Mouse (Mus musculus) WW6 (cell line): Measurements from ENCODE around the gene Gpc2.

Experiments
- DNase-seq: peaks from one replicate; pipeline ENCODE4 v3.0.0-alpha.2; 2013; ENCODE audit warnings: low read depth, low spot score

The Gpc2 gene

DNA sequence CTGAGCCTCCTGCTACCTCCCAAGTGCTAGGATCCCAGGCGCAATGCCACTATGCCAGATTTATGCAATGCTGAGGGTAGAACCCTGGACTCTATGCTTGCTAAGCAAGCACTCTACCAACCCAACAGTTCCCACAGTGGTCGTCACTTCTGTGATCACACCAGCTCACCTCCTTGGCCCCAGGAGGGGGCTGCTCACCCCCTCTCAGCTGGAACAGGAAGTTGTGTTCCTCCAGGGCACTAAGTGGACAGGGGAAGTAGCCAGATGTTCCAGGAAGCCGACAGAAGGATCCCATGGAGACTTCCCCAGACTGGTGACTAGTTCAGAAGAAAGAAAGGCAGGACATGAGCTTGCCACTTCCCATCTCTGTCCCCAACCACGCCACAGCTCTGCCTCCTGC, 17.8 kb downstream of the Gpc2 start:
- DNase-seq = no peak

DNA sequence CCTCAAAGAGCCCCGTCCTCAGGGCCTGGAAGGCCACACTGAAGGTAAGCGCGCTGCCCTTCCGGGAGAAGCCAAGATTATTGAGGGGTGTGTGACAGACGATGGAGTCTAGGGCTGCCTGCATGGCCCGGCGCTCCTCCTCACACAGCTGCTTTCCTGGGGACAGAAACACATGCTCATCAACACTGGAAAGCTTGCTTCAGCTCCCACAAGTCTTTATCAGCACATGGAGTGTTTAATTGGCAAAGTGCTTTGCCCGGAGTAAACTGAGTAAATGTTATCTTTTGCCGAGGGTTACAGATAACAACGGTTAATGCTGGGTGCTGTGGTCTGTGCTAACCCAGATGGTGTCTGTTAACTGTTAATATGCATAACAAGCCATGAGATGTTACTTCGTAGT, 19.0 kb downstream of the Gpc2 start:
- DNase-seq = no peak

GRCm38 (mm10) chr5:138260051-138260450, 19.8 kb downstream of the Gpc2 start:
- DNase-seq = no peak

DNA sequence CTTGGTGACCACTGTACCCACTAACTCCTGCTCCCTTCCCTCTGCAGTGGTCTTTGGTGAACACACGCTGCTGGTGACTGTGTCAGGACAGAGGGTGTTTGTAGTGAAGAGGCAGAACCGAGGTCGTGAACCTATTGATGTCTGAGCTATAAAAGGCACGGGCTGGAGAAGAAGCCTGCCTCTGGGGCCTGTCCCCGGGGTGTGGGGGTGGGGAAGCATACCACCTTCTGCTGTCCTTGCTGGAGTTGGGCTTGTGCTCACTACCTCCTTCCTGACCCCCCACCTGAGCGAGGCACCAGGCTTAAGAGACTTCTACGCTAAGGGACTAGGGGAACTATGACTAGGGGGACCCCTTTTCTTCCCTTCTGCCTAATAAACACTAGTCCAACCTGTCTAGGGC, 20.8 kb downstream of the Gpc2 start:
- no peak for DNase-seq

DNA sequence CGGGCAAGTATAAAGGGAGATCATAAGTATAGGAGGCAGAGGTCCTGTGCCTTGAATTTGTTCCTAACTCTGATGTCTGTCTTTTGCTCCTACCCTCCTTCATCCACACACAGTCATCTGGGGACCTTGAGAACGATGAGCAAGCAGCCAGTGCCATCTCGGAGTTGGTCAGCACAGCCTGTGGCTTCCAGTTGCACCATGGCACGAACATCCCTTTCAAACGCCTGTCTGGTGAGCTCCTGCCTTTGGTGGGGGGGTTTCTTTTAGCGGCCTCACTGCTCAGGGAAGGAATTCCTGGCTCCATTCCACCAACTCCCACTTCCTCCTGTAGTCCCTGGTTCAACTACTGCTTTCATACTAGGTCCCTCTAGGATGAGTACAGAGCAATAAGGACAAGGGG, 21.3 kb downstream of the Gpc2 start:
- DNase-seq = no peak

DNA sequence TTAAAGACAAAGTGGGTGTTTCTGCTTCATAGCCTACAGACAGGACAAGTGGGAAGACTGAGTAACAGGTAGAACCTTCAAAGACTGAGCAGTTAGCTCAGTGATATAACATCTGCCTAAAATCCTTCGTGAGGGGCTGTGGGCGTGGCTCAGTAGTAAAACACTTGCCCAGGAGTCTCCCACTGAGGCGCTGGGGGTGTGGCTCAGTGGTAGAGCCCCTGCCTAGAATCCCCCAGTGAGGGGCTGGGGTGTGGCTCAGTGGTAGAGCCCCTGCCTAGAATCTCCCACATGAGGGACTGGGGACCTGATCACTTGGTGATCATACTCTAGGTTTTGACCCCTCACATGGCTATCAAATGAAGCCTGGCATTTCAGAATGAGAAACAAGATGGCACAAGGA, 21.7 kb downstream of the Gpc2 start:
- no peak for DNase-seq

DNA sequence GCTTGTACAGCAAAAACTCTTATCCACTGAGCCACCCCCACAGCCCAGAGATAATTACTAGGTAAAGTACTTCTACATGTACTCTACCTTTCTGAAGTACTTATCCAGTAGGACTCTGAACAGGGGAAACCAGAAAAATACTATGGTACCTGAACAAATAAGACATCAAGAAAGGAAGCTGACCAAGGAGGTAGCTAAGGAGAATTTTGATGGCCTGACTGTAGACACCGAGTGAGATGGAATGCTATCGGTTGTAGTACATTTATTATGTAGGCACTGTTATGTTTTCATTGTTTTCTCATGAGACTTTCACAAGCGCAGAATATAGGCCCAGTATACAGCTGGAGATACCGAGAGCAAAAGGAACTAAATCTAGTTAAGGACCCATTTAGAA, 22.2 kb downstream of the Gpc2 start:
- DNase-seq = no peak

- no peak for DNase-seq
Measured at GRCm38 (mm10) chr5:138256966-138257584, 22.7 kb downstream of the Gpc2 start.

- no peak for DNase-seq
Measured at GRCm38 (mm10) chr5:138256094-138256467, 23.7 kb downstream of the Gpc2 start.

DNA sequence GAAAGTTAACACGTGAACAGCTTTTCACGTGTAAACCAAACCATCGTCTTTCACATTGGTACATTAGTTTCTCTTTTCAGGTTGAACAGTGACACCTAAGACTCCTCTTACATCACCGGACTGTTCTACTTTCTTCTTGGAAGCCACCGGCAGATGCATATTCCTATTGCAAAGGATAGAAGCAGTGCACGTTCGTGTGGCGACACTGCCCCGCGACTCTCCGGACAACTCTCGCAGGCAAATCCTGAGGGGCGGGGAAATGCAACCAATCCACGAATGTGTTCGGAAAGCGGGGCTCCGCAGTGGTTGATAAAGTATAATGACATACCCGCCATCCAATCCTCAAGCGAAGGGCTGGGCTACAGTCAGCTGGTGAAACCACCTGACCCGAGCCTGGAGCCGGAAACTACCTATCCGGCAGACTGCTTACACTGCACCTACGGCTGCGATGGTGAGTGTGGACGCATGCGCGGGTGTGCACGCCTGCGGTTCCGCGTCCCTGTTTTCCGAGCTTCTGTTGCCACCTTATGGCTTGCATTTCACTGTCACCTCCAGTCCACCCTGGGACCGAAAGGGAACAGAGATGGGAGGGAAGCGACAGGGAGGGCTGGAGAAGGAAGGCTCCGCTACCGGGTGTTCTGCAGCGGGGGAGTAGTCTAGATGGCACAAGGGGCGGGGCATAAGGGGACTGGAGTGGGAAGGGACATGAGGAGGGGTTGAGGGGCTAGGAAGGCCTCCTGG, 24.3 kb downstream of the Gpc2 start, which contains the start of gene Lamtor4:
TSS of gene Lamtor4 (plus strand) at position 130 of the 741 bp plus-strand sequence.
- DNase-seq = peak; percentile 85

DNA sequence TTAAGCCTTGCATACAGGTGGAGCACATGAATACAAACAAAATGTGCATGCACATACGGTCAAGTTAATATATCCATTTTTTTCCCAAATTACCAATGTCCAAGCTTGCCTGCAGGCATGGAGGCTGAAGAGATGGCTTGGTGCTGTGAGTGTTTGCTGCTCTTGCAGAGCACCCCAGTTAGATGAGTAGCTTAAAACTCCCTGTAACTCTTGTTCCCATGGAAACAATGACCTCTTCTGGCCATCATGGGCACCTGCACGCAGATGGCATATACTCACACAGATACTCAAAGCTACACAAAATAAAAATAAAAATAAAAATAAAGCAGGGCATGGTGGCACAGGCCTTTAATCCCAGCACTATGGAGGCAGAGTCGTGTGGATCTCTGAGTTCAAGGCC, 26.7 kb downstream of the Gpc2 start:
- DNase-seq = no peak

GRCm38 (mm10) chr5:138251144-138251543, 28.7 kb downstream of the Gpc2 start:
- no peak for DNase-seq

DNA sequence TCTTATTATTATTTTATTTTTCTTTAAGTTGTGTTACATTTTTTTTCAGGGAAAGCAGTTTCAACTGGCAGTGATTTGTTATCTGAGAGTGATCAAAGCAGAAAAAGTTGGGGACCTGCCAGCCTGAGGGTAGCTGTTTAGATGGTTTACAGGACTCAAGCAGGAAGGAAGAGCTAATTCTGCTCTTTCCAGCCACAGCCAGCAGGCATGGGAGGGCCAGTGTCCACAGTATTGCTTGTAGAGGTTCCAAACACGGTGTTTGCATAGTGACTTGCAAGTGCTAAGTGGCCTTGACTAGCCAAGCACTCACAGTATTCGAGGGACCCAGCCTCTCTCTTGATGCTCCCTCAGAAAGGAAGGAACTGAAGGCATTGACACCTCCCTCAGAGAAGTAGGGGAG, 38.3 kb downstream of the Gpc2 start:
- no peak for DNase-seq

DNA sequence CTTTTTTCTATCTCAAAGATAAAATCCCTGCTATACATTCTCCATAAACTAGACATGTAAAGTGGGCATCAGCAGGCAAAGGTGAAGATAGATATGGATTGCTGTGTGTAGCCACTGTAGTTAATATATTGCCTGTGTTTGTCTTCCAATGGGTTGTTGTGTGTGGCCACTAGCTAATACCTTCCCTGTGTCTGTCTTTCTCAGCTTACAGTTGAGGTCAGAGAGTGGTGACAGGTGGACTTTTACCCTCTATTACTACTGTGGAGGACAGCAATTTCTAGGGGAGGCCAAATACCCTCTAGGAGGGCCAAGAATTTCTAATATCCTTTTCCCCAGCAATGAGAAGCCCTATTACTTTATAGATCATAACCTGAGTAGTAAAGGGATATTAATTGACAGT, 45.6 kb downstream of the Gpc2 start:
- DNase-seq = no peak

- DNase-seq = no peak
Measured at GRCm38 (mm10) chr5:138233778-138234177, 46.0 kb downstream of the Gpc2 start.

- DNase-seq = no peak
Measured at GRCm38 (mm10) chr5:138229511-138229910, 50.3 kb downstream of the Gpc2 start.

DNA sequence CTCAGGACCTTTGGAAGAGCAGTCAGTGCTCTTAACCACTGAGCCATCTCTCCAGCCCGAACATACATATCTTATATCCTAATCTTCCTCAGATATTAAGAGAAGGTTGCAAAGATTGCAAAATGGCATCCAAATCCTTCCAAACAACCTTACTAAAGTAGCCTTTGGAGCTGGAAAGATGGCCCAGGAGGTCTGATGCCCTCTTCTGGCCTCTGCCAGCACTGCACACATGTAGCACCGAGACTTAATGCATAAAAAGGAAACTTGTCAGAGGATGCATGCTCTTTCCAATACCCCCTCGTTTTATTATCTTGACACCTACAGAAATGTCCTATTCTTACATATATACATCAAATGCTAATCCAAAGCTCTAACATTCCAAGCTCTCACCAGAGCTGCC, 51.8 kb downstream of the Gpc2 start:
- DNase-seq = no peak

GRCm38 (mm10) chr5:138227367-138227766, 52.4 kb downstream of the Gpc2 start:
- no peak for DNase-seq

DNA sequence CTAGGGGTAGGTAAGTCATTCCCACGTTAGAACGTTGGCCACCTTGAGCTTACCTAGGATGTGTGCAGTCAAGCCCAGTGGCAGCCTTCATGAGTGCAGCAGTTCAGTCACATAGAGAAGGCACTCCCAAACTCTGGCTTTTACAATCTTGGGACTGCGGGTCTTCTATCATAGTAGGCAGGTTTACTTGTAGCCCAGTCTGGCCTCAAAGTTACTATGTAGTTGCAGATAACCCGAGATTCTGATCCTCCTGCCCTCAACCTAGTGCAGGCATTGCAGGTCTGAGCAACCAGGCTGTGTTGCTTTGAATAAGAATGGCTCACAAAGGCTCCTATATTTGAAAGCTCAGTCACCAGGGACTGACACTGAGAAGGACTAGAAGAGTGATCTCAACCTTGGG, 53.3 kb downstream of the Gpc2 start:
- no peak for DNase-seq

GRCm38 (mm10) chr5:138225700-138226099, 54.1 kb downstream of the Gpc2 start, which contains the start of gene Nxpe5:
Gene Nxpe5 (plus strand): TSS chr5:138225898.
- no peak for DNase-seq
